Comparison of ENCODE assay signal across 8 mouse cellular contexts in genomic region chr1:180942166-180943031, GRCm38 (mm10). TPM values are rescaled to one million over a fixed set of nuclear protein-coding genes. Genes with fewer than 3 reads are reported as not detected.
DNase-seq lines count a peak whose midpoint lies in the region; ATAC-seq lines count a peak whose summit lies in the region.

Tmem63a (plus strand) TSS chr1:180942344.

- peaks cover 4% of the 10 kb centered on the region for H3K27me3 ChIP-seq in embryonic facial prominence, embryonic 14.5 days (replicated peaks; ENCODE audit: control insufficient read depth, insufficient read depth, low read length)
- peaks cover 2% of the 10 kb centered on the region; the same call in 1 of the 2 replicates for H3K27me3 ChIP-seq in liver, embryonic 11.5 days (replicated peaks; ENCODE audit: control insufficient read depth, insufficient read depth, low read length)
- no peaks in the 10 kb centered on the region; the same call in 1 of the 2 replicates for H3K27me3 ChIP-seq in stomach, embryonic 14.5 days (ENCODE audit: control insufficient read depth, insufficient read depth, low read length)

- ATAC-seq in embryonic facial prominence, embryonic 14.5 days (ENCODE audit: low read depth): peak; percentile 34
- peak; percentile 55 for ATAC-seq in liver, embryonic 11.5 days (replicated peaks; ENCODE audit: low FRiP score)
- peak; percentile 54 for ATAC-seq in monocyte, adult 5-6 weeks (replicated peaks; ENCODE audit: insufficient number of reproducible peaks, low FRiP score, low TSS enrichment, poor library complexity, severe bottlenecking)
- peak; percentile 51 for ATAC-seq in stomach, embryonic 14.5 days (ENCODE audit: insufficient number of reproducible peaks, insufficient read depth, low FRiP score, low read depth)

- no peaks in the 10 kb centered on the region for H3K9me3 ChIP-seq in embryonic facial prominence, embryonic 14.5 days (ENCODE audit: control insufficient read depth, low read length)
- H3K9me3 ChIP-seq in liver, embryonic 11.5 days (ENCODE audit: control insufficient read depth, low read length): no peaks in the 10 kb centered on the region
- no peaks in the 10 kb centered on the region for H3K9me3 ChIP-seq in stomach, embryonic 14.5 days (ENCODE audit: control insufficient read depth, low read depth, low read length)

- peak within 1 kb of the TSS; percentile 84 for H3K9ac ChIP-seq in embryonic facial prominence, embryonic 14.5 days (ENCODE audit: low read depth, low read length)
- H3K9ac ChIP-seq in liver, embryonic 11.5 days (ENCODE audit: low read depth, low read length): peak within 1 kb of the TSS; percentile 89
- H3K9ac ChIP-seq in stomach, embryonic 14.5 days (replicated peaks; ENCODE audit: low read depth, low read length): peak within 1 kb of the TSS; percentile 69

- peaks cover 8% of the 10 kb centered on the region; the same call in 1 of the 2 replicates for H3K36me3 ChIP-seq in embryonic facial prominence, embryonic 14.5 days (ENCODE audit: control insufficient read depth, insufficient read depth, low read length)
- H3K36me3 ChIP-seq in liver, embryonic 11.5 days (ENCODE audit: control insufficient read depth, insufficient read depth, low read length): no peaks in the 10 kb centered on the region
- peaks cover 4% of the 10 kb centered on the region; the same call in 1 of the 2 replicates for H3K36me3 ChIP-seq in stomach, embryonic 14.5 days (ENCODE audit: control insufficient read depth, insufficient read depth, low read length)

- peak within 1 kb of the TSS; percentile 93 for H3K4me2 ChIP-seq in embryonic facial prominence, embryonic 14.5 days (ENCODE audit: low read depth, low read length)
- peak within 1 kb of the TSS; percentile 99 for H3K4me2 ChIP-seq in liver, embryonic 11.5 days
- peak within 1 kb of the TSS; percentile 93 for H3K4me2 ChIP-seq in stomach, embryonic 14.5 days (replicated peaks; ENCODE audit: low read depth, low read length)

- DNase-seq in 3134 (ENCODE audit: extremely low read depth, insufficient read length, low spot score): peak; percentile 93
- DNase-seq in adrenal gland, adult 18-20 months (ENCODE audit: low spot score in 2 of 2): peak; percentile 76 to 79
- DNase-seq in embryonic facial prominence, embryonic 14.5 days (ENCODE audit: low spot score): peak; percentile 82
- peak; percentile 83 to 86 for DNase-seq in heart, adult 9 months (ENCODE audit: low spot score in 2 of 2)
- peak; percentile 80 to 87 for DNase-seq in kidney, adult 8-10 months
- peak; percentile 80 for DNase-seq in liver, embryonic 11.5 days (ENCODE audit: low spot score)

- peaks cover 28% of the 10 kb centered on the region for H3K4me1 ChIP-seq in embryonic facial prominence, embryonic 14.5 days (ENCODE audit: control insufficient read depth, insufficient read depth, low read length)
- peaks cover 40% of the 10 kb centered on the region for H3K4me1 ChIP-seq in liver, embryonic 11.5 days (replicated peaks; ENCODE audit: control insufficient read depth, insufficient read depth, low read length)
- H3K4me1 ChIP-seq in stomach, embryonic 14.5 days (ENCODE audit: control insufficient read depth, insufficient read depth, low read length): peaks cover 27% of the 10 kb centered on the region

- peak within 1 kb of the TSS; percentile 79 for H3K27ac ChIP-seq in embryonic facial prominence, embryonic 14.5 days (replicated peaks; ENCODE audit: low read depth, low read length)
- H3K27ac ChIP-seq in liver, embryonic 11.5 days (ENCODE audit: low read depth, low read length): peak within 1 kb of the TSS; percentile 77
- H3K27ac ChIP-seq in stomach, embryonic 14.5 days (ENCODE audit: low read length): peak within 1 kb of the TSS; percentile 86

- under 1% methylated on average over 55 of the region's 73 CpGs for WGBS in embryonic facial prominence, embryonic 14.5 days
- under 1% methylated on average over 73 of the region's 73 CpGs for WGBS in liver, embryonic 11.5 days
- WGBS in stomach, embryonic 14.5 days: under 1% methylated on average over 73 of the region's 73 CpGs

- H3K4me3 ChIP-seq in embryonic facial prominence, embryonic 14.5 days (ENCODE audit: low read depth, low read length): peak within 1 kb of the TSS; percentile 87
- peak within 1 kb of the TSS; percentile 90 for H3K4me3 ChIP-seq in liver, embryonic 11.5 days (ENCODE audit: low read depth, low read length)
- H3K4me3 ChIP-seq in stomach, embryonic 14.5 days (ENCODE audit: low read depth, low read length): peak within 1 kb of the TSS; percentile 87

RNA-seq across cellular contexts. Expression of gene Tmem63a, which starts in this region (rescaled TPM):
- total RNA-seq in adrenal gland, adult 18-20 months (2021): 10 to 100 TPM; 44.7 to 77.9 TPM
- polyA plus RNA-seq in embryonic facial prominence, embryonic 14.5 days (2014; fragmentation: Nextera tagmentation; extraction: Ambion mirVana): 12.5 and 13.2 TPM in 2 replicates
- 7.8 and 8.3 TPM in 2 replicates for polyA plus RNA-seq in liver, embryonic 11.5 days (2014; fragmentation: Nextera tagmentation; extraction: Ambion mirVana)
- total RNA-seq in monocyte, adult 5-6 weeks (2017): 15.0 to 24.1 TPM (median 17.4 TPM) in 3 replicates
- 14.8 and 17.9 TPM in 2 replicates for polyA plus RNA-seq in stomach, embryonic 14.5 days (2014; fragmentation: Nextera tagmentation; extraction: Ambion mirVana)

Comparison
In these comparisons a context has a peak if more than half of its experiments do, and no peak if none do; other contexts are left out.
1. Peak in every context shown above with its lines: DNase-seq, ATAC-seq, H3K4me3 ChIP-seq and H3K27ac ChIP-seq.